Mouse (Mus musculus) MEL-GATA-1-ER (cell line): ENCODE results near the gene Ylpm1.

Source experiments
- DNase-seq: peaks from one replicate; pipeline ENCODE4 v3.0.0-alpha.2; 2012; ENCODE audit warnings: low read depth; ENCODE audit errors: extremely low read depth

The Ylpm1 gene

DNA sequence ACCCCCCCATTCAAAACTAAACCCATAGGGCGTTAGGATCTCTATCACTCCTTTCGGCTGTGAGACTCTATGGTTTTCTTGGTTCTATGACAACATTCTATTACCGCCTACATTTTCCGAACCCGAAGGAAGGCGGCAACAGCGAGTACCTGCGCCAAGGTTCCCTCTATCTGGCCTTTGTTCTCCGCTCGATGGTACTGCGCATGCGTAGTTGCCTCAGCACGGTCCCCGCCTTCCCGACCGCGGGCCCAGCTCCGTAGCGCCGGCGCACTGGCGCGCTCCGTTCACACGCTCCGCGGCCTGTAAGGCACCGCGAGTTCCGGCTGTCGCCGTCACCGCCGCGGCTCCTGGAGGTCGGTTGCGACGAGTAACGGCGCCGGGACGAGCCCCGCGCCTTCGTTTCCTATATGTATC is at the start of gene Ylpm1:
Gene Ylpm1, plus strand, starts transcription at position 239 of the 414 bp plus-strand sequence.
- peak; percentile 97 for DNase-seq

DNA sequence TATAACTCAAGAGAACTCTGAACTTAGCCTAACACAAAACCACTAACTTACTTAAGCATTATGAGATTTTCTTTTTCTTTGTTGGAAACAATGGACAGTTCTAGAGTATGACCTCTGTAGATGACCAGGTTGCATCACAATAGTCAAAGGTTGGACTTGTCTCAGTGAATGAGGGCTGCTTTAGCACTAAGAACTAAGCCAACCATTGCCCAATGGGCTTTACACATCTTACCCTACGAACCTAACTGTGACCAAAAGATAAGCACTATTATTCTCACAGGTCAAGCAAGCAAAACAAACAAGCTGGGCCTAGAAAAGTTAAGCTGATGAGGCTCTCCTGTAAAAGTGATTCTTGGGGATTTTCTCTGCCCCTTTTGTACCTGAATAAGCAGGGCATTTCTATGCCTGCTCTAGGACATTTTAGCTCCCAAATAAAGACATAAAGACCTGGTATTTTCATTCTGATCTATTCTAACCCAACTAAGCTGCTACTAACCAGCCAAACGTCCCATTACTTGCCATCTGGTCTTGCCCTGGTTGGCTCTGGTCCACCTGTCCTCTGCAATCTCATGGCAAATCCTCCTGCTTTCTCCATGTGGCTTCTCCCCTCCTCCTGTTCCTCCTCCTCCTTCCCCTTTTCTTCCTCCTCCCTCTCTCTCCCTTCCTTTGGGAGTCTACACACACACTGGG is 48.1 kb upstream of the Ylpm1 start:
- DNase-seq, result no peak

DNA sequence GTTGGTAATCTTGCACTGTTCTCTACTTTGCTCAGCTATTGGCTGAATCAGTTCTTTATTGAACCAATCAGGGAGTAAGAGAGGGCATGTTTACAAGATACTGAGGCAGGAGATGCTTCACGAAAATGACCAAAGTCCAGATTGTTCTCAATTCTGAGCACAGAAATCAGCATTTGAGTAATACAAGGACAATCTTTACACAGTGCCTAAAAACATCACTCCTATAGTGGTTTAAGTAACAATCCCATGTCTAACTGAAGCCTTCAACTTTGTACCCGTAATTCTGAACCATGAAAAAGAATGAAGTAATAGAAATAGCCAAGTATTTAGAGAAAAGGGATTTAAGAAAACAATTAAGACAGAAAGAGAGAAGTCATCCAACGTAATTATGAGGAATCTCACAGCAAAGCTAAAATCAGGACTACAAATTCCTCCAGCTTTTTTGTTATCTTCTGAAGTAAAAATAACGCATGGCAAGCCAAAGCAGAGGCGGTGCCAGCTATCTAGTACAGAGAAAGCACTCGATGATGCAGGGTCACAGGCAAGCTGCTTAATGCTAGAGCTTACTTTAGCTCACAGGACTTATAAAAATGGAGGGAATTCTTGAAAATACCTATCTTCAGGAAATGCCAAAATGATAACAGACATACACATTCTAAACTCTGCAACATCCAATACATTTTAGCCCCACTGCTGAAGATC is 47.4 kb upstream of the Ylpm1 start:
- no peak for DNase-seq

DNA sequence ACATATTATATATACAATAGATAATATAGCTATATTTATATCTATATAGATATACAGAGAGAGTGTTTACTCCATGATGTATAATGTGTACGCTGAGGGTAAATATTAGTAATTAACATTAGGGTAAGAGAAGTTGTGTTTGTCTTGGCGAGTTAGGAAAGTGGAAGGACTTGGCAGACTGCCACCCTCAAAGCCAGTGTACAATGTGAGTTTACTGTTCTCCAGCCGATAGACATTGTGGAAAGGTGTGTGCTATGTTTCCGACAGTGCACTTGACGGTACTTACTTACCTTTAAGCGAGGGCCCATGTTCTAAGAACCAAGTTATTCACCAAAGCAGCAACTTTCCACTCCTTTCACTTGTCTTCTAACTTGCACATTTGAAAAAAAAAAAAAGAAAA is 45.4 kb upstream of the Ylpm1 start:
- no peak for DNase-seq

DNA sequence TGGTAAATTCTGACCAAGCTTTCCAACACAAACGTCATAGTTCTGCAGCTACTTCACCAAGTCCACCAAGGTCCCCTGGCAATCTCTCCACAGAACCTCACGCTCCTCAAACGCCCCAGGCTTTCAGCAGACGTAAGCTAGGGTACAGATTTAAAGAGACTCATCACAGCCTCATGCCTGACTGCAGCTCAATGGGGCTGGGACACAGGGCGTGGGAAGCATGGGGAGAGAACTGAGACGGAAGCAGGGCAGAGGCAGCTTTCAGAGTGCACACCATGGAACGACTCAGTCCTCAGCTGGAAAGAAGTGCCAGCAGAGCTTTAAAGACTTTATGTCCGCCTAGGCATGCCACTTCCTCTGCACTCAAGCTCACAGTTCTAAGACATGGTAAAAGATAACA is 44.6 kb upstream of the Ylpm1 start:
- DNase-seq, result no peak

DNA sequence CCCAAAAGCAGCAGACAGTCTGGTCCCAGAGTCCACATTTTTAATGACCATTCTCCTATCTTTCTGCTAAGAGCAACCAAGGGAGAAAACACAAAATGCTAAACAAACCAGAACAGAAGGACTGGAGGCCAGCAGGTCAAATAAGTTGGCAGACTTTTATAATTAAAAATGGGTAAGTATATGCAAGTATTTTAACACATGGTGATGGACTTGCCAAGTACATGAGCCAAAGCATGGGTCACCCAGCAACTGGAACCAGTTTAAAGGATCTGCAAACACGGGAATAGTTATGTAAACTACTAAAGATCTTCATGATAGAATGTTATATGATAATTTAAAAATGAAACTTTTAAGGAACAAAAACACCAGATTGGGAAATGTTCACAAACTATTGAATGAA is 43.8 kb upstream of the Ylpm1 start:
- DNase-seq, result no peak

DNA sequence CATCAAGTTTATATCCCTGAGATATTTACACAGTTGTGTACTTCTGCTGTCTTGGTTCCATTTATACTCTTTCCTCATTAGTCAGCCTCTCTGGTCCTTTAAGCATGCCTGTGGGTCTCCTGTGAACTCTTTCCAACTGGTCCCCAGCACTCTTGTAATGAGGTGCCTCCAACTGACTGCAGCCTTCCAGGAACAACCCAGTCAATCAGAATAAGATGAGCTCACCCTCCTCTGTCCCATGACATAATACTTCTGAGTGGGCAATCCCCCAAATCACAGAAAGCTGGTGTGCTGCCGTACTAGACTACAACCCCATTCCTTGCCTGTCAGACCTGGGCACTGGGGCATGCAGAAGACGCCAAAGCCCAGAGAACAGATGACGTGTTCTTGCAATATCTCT is 39.8 kb upstream of the Ylpm1 start:
- no peak for DNase-seq

DNA sequence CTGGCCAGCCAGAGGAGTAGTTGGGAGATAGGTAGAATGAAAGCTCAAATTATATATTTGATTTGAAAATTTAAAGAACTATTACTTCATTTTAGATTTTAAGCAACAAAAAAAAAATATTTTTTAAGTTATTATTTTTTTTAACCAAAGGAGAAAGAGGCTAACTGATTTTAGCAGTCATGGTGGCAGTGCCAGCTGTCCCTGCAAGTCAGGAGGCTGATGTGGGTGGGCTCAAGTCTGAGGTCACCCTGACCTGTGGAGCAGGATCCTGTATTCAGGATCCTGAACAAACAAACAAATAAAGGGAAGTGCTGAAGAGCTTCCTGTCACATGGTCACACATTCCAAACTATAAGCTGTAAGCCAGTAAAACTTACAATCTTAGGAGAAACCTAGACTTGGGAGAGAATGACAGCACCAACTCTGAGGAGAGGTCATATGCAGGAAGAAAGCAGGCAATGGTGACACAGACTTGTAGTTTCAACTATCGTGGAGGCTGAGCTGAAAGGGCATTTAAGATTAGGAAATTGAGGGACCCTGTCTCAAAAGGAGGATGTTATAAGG is 37.2 kb upstream of the Ylpm1 start:
- no peak for DNase-seq

DNA sequence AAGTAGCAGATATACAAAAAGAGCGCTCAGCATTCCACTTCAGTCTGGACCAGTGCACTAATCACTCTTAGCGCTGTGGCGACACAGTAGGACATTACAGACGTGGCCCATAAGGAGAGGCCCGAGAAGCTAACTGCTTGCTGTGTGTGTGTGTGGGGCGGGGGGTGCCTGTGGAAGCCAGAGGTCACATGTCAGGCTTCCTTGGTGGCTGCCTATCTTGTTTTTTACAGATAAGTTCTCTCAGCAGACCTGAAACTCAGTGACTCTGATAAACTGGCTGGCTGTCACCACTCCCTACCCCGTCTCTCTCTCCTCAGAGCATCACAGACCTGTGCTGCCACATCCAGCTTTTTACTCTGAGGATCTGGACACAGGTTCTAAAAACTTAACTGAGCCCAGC is 33.5 kb upstream of the Ylpm1 start:
- DNase-seq, result peak; percentile 76

DNA sequence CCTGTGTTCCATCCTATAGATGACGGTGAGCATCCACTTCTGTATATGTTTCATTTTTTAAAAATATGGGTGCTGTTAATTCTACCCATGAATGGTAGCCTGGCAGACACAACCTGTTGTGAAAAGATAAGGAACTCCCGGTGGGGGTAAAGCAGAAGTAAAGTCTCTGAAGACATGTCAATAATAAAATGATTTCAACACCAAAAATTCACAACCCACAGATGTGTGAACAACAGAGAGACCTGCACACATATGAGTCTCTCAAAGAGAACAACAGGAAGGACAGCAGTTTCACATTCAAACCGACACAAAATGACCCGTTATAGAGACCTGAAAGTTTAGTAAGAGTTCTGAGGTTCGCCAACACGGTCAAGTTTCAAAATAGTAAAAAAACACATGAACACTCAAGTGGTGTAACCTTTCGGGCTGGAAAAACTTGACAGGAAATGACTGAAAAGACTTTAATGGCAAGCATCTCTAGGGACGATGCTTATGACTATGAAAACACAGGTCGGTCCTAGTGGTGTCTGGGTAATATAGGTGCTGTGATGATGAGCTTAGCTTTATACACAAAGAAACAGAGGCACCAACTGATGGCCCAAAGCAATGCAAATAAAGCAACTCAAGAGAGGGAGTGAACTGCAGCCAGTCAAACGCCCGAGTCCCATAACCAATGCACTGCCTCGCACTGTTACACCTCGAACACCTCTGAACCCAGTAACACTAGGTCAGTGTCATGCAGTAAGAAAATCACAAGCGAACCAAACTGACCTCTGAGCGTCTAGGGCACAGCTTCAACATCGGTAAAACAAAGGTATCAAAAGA is 27.1 kb upstream of the Ylpm1 start:
- peak; percentile 92 for DNase-seq

DNA sequence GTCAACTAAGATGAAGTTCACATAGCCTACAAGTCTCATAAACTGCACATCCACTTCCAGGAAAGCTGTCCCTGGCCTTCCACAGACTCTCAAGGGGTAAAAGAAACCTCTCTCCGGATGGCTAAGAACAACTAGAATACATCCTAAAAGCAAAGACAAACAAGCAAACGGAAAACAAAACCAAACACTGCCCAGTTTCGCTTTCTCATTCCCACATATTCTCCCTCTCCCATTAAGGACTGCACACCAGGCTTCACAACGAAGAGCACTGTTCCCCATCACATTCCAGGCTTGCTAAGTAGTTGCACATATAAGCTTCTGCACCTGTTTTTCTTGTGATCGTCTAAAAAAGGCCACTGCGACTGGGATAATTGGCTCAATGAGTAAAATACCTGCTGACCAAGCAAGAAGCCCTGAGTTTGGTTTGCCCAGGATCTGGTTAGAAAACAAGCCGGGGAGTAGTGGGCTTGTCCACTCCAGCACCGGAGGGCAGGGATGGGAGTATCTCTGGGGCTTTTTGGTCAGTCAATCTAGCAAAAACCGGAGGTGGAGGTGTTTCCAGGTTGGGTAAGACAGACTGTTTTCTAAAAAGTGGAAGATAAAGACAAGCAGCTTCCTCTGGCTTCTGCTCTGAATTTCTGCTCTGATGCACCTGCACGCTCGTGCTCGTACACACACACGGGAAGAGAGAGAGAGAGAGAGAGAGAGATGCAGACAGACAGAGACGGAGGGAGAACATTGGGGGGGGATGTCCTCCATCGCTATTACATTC is 26.3 kb upstream of the Ylpm1 start:
- no peak for DNase-seq

DNA sequence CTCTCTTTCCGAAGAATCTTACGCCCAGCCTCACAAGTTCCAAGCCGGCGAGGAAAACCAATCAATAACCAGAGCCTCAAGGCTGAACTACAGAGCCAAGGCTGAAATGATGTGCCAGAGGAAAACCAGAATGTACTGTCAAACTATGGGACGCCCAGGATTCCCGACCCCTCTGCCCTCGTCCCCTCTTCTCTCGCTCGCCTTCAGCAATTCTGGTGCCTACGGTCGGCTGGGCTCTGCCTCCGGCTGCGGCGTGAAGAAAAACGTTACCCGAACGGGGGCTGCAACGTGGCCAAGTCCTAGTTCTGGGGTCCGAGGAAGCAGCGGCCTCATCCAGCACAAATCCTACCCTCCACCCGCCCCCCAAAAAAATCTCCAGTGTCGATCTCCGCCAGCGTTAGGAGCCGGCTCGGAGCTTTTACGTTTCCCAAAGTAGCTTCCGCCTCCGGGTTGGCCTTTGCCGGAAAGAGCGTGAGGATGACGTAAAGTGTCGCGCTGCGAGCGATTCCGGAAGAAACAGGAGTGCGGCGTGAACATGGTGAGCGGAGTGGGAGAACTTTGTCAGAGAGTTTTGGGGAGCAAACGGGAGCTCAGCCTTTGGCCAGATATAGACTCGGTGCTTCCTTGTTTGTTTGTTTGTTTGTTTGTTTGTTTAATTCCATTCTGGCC is 25.6 kb upstream of the Ylpm1 start, which contains the start of the genes Fcf1 and Arel1:
Gene Fcf1, plus strand, starts transcription at position 470 of the 669 bp plus-strand sequence.
Gene Arel1, minus strand, starts transcription at position 473 of the 669 bp plus-strand sequence.
- DNase-seq, result peak; percentile 90

DNA sequence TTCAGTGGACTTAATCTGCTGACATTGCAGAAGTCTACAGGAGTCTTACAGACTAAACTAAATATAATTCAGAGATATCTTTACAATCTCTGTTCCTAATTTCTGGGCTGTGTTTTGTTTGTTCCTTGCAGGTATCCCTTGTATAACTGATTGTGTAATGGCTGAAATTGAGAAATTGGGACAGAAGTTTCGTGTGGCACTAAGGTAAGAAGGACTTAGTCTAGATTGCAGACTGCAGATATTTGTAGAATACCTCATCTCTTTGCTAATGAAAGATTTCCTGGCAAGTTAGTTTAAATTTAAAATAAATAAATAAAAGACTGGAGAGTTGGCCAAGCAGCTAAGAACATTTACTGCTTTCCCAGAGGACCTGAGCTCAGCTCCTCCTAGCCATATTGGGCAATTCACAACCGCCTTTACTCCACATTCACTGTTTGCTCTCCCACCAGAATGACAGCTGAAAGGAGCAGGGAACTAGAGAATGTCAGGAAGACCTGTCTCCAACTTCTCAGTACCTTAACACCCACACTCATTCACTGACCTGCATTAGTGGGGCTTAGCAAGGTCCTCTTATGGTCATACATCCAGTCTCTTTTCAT is 16.8 kb upstream of the Ylpm1 start:
- DNase-seq, result no peak

DNA sequence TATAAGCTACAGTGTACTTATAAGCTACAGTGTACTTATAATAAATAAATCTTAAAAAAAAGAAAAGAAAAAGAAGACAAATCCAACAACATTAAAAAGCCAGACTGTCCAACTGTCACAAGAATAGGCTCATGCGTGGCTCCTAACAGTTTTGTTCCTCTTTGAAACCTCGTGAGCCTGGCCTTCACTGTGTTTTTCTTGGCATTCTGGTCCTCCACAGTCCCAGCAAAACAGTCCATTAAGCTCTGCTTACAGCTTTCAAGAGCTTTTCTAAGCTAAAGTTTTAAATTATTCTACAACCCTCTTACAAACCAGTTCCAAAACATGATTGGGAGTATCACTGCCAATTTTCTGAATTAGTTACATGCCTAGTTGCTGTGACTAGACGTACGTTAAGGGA is 6.7 kb upstream of the Ylpm1 start:
- no peak for DNase-seq

DNA sequence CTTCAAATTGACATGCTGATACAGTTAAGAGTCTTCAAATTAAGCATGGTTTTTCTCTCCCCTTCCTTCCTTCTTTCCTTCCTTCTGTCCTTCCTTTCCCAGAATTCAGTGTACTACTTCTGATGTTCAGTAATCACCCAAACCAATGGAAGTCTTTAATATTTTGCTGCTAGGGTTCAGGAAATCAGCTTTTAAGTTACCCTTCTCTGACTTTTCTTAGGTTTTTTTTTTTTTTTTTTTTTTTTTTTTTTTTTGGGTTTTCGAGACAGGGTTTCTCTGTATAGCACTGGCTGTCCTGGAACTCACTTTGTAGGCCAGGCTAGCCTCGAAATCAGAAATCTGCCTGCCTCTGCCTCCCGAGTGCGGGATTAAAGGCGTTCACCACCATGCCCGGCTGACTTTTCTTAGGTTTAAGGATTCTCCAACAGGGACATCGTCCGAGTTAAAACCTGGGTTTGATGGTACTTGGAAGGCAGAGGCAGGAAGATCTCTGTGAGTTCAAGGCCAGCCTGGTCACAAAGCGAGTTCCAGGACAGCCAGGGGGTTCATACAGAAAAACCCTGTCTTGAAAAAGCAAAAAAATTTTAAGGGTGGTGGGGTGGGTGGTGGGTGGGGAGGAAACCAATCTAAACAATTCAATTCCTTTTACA is 884 bp upstream of the Ylpm1 start:
- no peak for DNase-seq

DNA sequence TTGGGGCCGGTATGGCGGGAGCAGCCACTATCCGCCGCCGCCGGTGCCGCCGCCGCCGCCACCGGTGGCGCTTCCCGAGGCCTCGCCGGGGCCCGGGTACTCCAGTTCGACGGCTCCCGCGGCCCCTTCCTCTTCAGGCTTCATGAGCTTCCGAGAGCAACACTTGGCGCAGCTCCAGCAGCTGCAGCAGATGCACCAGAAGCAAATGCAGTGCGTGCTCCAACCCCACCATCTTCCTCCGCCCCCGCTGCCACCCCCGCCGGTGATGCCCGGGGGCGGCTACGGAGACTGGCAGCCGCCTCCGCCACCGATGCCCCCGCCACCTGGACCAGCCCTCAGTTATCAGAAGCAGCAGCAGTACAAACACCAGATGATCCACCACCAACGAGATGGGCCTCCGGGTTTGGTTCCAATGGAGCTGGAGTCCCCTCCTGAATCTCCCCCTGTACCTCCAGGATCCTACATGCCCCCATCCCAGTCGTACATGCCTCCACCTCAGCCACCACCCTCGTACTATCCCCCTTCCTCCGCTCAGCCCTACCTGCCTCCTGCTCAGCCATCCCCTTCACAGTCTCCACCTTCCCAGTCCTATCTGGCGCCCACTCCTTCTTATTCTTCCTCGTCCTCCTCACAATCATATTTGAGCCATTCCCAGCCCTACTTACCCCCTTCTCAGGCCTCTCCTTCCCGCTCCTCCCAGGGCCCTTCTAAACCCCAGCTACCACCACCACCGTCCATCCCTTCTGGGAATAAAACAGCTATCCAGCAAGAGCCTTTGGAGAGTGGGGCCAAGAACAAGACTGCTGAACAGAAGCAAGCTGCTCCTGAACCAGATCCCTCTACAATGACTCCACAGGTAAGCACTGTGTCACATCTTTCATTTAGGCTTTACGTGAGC is 629 bp downstream of the Ylpm1 start:
- no peak for DNase-seq

DNA sequence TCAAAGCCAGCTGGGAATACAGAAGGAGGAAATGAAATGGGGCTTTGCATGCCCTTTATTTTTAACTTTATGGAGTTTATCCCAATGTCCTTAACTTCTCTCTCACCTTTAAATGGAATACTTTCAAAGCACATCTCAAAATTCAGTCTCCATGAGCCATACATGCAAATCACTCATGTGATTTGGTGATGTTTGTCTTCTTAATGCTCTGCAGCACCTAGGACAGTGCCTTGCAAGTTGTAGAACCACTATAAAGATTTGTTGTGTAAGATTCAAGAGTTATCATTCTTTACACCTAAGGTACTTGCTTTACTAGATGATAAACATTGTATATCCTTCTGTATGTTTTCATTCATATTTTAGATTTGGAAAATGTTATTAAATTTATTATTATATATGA is 2.9 kb downstream of the Ylpm1 start:
- DNase-seq, result no peak

DNA sequence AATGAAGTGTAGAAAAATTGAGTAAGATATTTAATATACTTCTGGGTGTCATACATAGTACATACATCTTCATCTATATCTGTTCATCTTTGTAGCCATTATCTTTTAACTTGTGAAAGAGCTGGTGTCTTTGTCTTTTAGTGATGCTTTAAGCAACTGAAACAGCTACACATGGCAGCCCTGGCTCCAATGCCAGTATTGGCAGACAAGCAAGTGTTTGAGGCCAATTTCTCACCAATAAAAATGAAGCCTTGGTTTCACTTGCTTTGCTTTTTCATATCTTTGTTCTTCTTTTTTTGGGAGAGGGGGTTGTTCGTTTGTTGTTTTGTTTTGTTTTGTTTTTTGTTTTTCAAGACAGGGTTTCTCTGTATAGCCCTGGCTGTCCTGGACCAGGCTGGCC is 10.1 kb downstream of the Ylpm1 start:
- no peak for DNase-seq

DNA sequence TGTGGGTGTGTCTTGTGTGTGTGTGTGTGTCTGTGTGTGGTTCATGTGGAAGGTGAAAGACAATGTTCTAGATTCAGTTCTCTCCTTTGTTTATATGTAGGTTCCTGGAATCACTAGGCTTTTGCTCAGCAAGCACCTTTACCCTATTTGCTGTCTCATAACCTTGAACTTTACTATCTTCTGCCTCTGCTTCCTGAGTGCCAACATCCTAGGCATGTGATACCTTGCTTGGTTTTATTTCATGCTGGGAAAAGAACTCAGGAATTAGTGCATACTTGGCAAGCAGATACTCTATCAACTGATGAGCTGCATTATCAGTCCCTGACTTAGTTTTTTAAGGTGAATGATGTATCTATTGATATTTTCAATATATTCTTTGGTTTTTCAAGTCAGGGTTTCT is 10.9 kb downstream of the Ylpm1 start:
- DNase-seq, result no peak
